Mouse (Mus musculus) testis, postnatal 14 days (tissue): ENCODE data around the gene Pih1d1.
"Not testable (repeated sequence)": the region's sequence is repeated elsewhere in the genome, so short reads cannot be mapped to it uniquely, and the experiment has no call there.

Source experiments
- DNase-seq: peaks from one replicate; pipeline ENCODE4 v3.0.0; 2021; ENCODE audit warnings: low spot score

Gene Pih1d1

GRCm38 (mm10) chr7:45147899-45148298, 6.2 kb upstream of the Pih1d1 start:
- no peak for DNase-seq

GRCm38 (mm10) chr7:45148534-45149098, 5.5 kb upstream of the Pih1d1 start:
- DNase-seq: no peak

- no peak for DNase-seq
Measured at GRCm38 (mm10) chr7:45149545-45149944, 4.6 kb upstream of the Pih1d1 start.

GRCm38 (mm10) chr7:45150321-45150720, 3.8 kb upstream of the Pih1d1 start:
- DNase-seq: no peak

- no peak for DNase-seq
Measured at GRCm38 (mm10) chr7:45151303-45151702, 2.8 kb upstream of the Pih1d1 start.

- not testable (repeated sequence) for DNase-seq
Measured at GRCm38 (mm10) chr7:45153052-45153451, 1.1 kb upstream of the Pih1d1 start.

- DNase-seq: no peak
Measured at GRCm38 (mm10) chr7:45153586-45153985, 517 bp upstream of the Pih1d1 start.

- DNase-seq: no peak
Measured at GRCm38 (mm10) chr7:45154993-45155514, 951 bp downstream of the Pih1d1 start.

- DNase-seq: no peak
Measured at GRCm38 (mm10) chr7:45155590-45155989, 1.5 kb downstream of the Pih1d1 start.

- DNase-seq: no peak
Measured at GRCm38 (mm10) chr7:45156206-45156605, 2.1 kb downstream of the Pih1d1 start.

GRCm38 (mm10) chr7:45157459-45157858, 3.4 kb downstream of the Pih1d1 start:
- no peak for DNase-seq

- no peak for DNase-seq
Measured at GRCm38 (mm10) chr7:45158991-45159390, 4.9 kb downstream of the Pih1d1 start.

- no peak for DNase-seq
Measured at GRCm38 (mm10) chr7:45160316-45160800, 6.3 kb downstream of the Pih1d1 start.

- DNase-seq: no peak
Measured at GRCm38 (mm10) chr7:45160866-45161265, 6.8 kb downstream of the Pih1d1 start.

GRCm38 (mm10) chr7:45161612-45162473, 7.7 kb downstream of the Pih1d1 start:
- DNase-seq: peak; percentile 89

GRCm38 (mm10) chr7:45162551-45162950, 8.4 kb downstream of the Pih1d1 start:
- DNase-seq: no peak

- DNase-seq: no peak
Measured at GRCm38 (mm10) chr7:45162996-45163615, 9.0 kb downstream of the Pih1d1 start.

- DNase-seq: peak; percentile 68
Measured at GRCm38 (mm10) chr7:45163735-45164490, 9.8 kb downstream of the Pih1d1 start, which contains the start of gene Slc17a7. Gene Slc17a7 (plus strand): TSS chr7:45163949.

GRCm38 (mm10) chr7:45164833-45165232, 10.7 kb downstream of the Pih1d1 start:
- DNase-seq: no peak

GRCm38 (mm10) chr7:45165701-45166100, 11.6 kb downstream of the Pih1d1 start:
- DNase-seq: no peak

- no peak for DNase-seq
Measured at GRCm38 (mm10) chr7:45166950-45167401, 12.9 kb downstream of the Pih1d1 start.
